13 mouse cellular contexts compared by ENCODE assay signal in the genomic region with DNA sequence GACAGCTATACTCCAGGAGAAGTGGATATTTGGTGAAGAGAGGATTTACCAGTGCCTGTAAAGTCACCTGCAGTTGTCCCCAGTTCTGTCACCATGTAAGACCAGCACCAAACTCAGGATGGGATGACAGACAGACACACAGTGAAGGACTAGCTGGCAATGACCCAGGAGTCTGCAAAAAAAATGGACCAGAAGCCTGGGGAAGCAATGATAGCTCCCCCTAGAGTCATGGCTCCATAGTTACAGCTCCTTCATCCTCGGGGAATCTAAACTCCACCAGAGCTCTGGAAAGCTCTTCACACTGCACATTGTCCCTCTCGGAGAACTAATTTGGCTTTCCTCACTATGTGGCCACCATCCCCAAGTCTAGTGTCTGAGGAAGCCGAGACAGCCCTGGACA. TPM values are rescaled to one million over a fixed set of nuclear protein-coding genes. Genes with fewer than 3 reads are reported as not detected.
DNase-seq lines count a peak whose midpoint lies in the region; ATAC-seq lines count a peak whose summit lies in the region.
"Had no signal": no experiment of that assay in that cellular context is flagged by ENCODE, and none has a peak within 500 bp of the region (broad histone marks: within the 10 kb centered on the region; RNA-seq: fewer than 3 reads in every experiment).

No protein-coding gene starts in this region.

- no peak overlapping the region for H3K4me3 ChIP-seq in hindbrain, embryonic 15.5 days
- H3K4me3 ChIP-seq in hindbrain, embryonic 11.5 days (ENCODE audit: low read depth, low read length) = no peak overlapping the region
- H3K4me3 ChIP-seq in midbrain, embryonic 13.5 days (replicated peaks) = no peak overlapping the region
- no peak overlapping the region for H3K4me3 ChIP-seq in midbrain, embryonic 11.5 days (ENCODE audit: low read depth, low read length)
- H3K4me3 ChIP-seq: gastrocnemius, adult 2 months; heart, embryonic 10.5 days; liver, embryonic 15.5 days; midbrain, embryonic 12.5 days had no signal

- 54% methylated on average over 3 of the region's 3 CpGs for WGBS in hindbrain, embryonic 15.5 days
- WGBS in hindbrain, embryonic 11.5 days = 62% methylated on average over 3 of the region's 3 CpGs
- 51% methylated on average over 3 of the region's 3 CpGs for WGBS in midbrain, embryonic 13.5 days
- WGBS in midbrain, embryonic 11.5 days = 59% methylated on average over 3 of the region's 3 CpGs

- no peak for DNase-seq in hindbrain, embryonic 11.5 days (ENCODE audit: low spot score)
- no peak for DNase-seq in midbrain, embryonic 11.5 days (ENCODE audit: low spot score, missing footprints)
- DNase-seq in adipocyte (ENCODE audit: low spot score) = peak; percentile 4
- peak; percentile 55 for DNase-seq in retina, postnatal 1 day
- no peak for DNase-seq in gastrocnemius, postnatal 36 days
- DNase-seq: gastrocnemius, adult 2 months; kidney, postnatal 4 days had no signal

- no peak for ATAC-seq in hindbrain, embryonic 15.5 days (ENCODE audit: low FRiP score, low read depth)
- no peak for ATAC-seq in hindbrain, embryonic 11.5 days (ENCODE audit: low FRiP score)
- no peak for ATAC-seq in midbrain, embryonic 13.5 days
- ATAC-seq in midbrain, embryonic 11.5 days (ENCODE audit: low FRiP score) = no peak

- H3K36me3 ChIP-seq in hindbrain, embryonic 15.5 days = no peaks in the 10 kb centered on the region
- H3K36me3 ChIP-seq in hindbrain, embryonic 11.5 days (ENCODE audit: control insufficient read depth, insufficient read depth, low read length) = no peaks in the 10 kb centered on the region
- H3K36me3 ChIP-seq in midbrain, embryonic 13.5 days = no peaks in the 10 kb centered on the region
- H3K36me3 ChIP-seq in midbrain, embryonic 11.5 days (ENCODE audit: control insufficient read depth, insufficient read depth, low read length) = no peaks in the 10 kb centered on the region
- H3K36me3 ChIP-seq: heart, embryonic 10.5 days; liver, embryonic 15.5 days; midbrain, embryonic 12.5 days had no signal

- peak overlapping the region; percentile 22; the same call in 1 of the 2 replicates for H3K4me2 ChIP-seq in hindbrain, embryonic 15.5 days
- H3K4me2 ChIP-seq in hindbrain, embryonic 11.5 days (replicated peaks; ENCODE audit: low read depth, low read length) = no peak overlapping the region
- H3K4me2 ChIP-seq in midbrain, embryonic 13.5 days (replicated peaks) = 0 out of 2 replicates have a peak overlapping the region, but pooled peaks have one; percentile 59
- no peak overlapping the region for H3K4me2 ChIP-seq in midbrain, embryonic 11.5 days
- H3K4me2 ChIP-seq: liver, embryonic 15.5 days; midbrain, embryonic 12.5 days had no signal

- H3K27ac ChIP-seq in hindbrain, embryonic 15.5 days (replicated peaks) = no peak overlapping the region
- no peak overlapping the region for H3K27ac ChIP-seq in hindbrain, embryonic 11.5 days (ENCODE audit: low read depth, low read length)
- H3K27ac ChIP-seq in midbrain, embryonic 13.5 days = no peak overlapping the region
- no peak overlapping the region for H3K27ac ChIP-seq in midbrain, embryonic 11.5 days (ENCODE audit: low read depth, low read length)
- H3K27ac ChIP-seq: gastrocnemius, adult 2 months; heart, embryonic 10.5 days; liver, embryonic 15.5 days; midbrain, embryonic 12.5 days had no signal

- intact Hi-C loops in gastrocnemius, postnatal 36 days (cut with DNase I) = loop anchor here (5.0 kb wide), 1 partner anchor 46 kb away; no protein-coding TSS in a partner anchor

- H3K9me3 ChIP-seq in hindbrain, embryonic 15.5 days = no peaks in the 10 kb centered on the region
- no peaks in the 10 kb centered on the region for H3K9me3 ChIP-seq in hindbrain, embryonic 11.5 days (ENCODE audit: control insufficient read depth, low read length)
- no peaks in the 10 kb centered on the region for H3K9me3 ChIP-seq in midbrain, embryonic 13.5 days
- 0 out of 2 replicates have a peak, but pooled peaks cover 3% of the 10 kb centered on the region for H3K9me3 ChIP-seq in midbrain, embryonic 11.5 days (ENCODE audit: control insufficient read depth, low read length)
- H3K9me3 ChIP-seq: liver, embryonic 15.5 days had no signal

- H3K9ac ChIP-seq in hindbrain, embryonic 15.5 days = no peak overlapping the region
- no peak overlapping the region for H3K9ac ChIP-seq in hindbrain, embryonic 11.5 days (ENCODE audit: low read depth, low read length)
- H3K9ac ChIP-seq in midbrain, embryonic 13.5 days (replicated peaks) = no peak overlapping the region
- no peak overlapping the region for H3K9ac ChIP-seq in midbrain, embryonic 11.5 days (ENCODE audit: low read length)
- H3K9ac ChIP-seq: liver, embryonic 15.5 days; midbrain, embryonic 12.5 days had no signal

- H3K27me3 ChIP-seq in hindbrain, embryonic 15.5 days = no peaks in the 10 kb centered on the region
- H3K27me3 ChIP-seq in hindbrain, embryonic 11.5 days (ENCODE audit: control insufficient read depth, insufficient read depth, low read length) = peaks cover 16% of the 10 kb centered on the region
- H3K27me3 ChIP-seq in midbrain, embryonic 13.5 days = peaks cover 35% of the 10 kb centered on the region
- peaks cover 9% of the 10 kb centered on the region for H3K27me3 ChIP-seq in midbrain, embryonic 11.5 days (ENCODE audit: control insufficient read depth, insufficient read depth, low read length)

- peaks cover 23% of the 10 kb centered on the region for H3K4me1 ChIP-seq in hindbrain, embryonic 15.5 days (replicated peaks)
- H3K4me1 ChIP-seq in hindbrain, embryonic 11.5 days (replicated peaks; ENCODE audit: control insufficient read depth, insufficient read depth, low read length) = peaks cover 3% of the 10 kb centered on the region; the same call in 1 of the 2 replicates
- peaks cover 19% of the 10 kb centered on the region for H3K4me1 ChIP-seq in midbrain, embryonic 13.5 days (replicated peaks)
- H3K4me1 ChIP-seq in midbrain, embryonic 11.5 days (ENCODE audit: control insufficient read depth, insufficient read depth, low read length) = peaks cover 5% of the 10 kb centered on the region
- H3K4me1 ChIP-seq: liver, embryonic 15.5 days had no signal

RNA-seq across cellular contexts. Expression of gene Cacng5, which starts 1.5 kb away (rescaled TPM):
- 10.7 and 11.5 TPM in 2 replicates for polyA plus RNA-seq in hindbrain, embryonic 15.5 days (2015; fragmentation: Nextera tagmentation; extraction: Ambion mirVana)
- 0.82 and 0.84 TPM in 2 replicates for polyA plus RNA-seq in hindbrain, embryonic 11.5 days (2014; fragmentation: Nextera tagmentation; extraction: Ambion mirVana)
- 3.8 and 4.1 TPM in 2 replicates for polyA plus RNA-seq in midbrain, embryonic 13.5 days (2015; fragmentation: Nextera tagmentation; extraction: Ambion mirVana)
- 1.0 and 1.3 TPM in 2 replicates for polyA plus RNA-seq in midbrain, embryonic 11.5 days (2014; fragmentation: Nextera tagmentation; extraction: Ambion mirVana)
- not detected for total RNA-seq in gastrocnemius, postnatal 36 days (2021)
- total RNA-seq: hematopoietic stem cell, adult 5-6 weeks had no signal

Comparison
In these comparisons a context has a peak if more than half of its experiments do, and no peak if none do; other contexts are left out.
1. H3K4me2 ChIP-seq: peak in hindbrain, embryonic 15.5 days (single experiment) and midbrain, embryonic 13.5 days (single experiment); none in hindbrain, embryonic 11.5 days (single experiment) and midbrain, embryonic 11.5 days (single experiment).
2. DNase-seq: peak in adipocyte (single experiment) and retina, postnatal 1 day (single experiment); none in hindbrain, embryonic 11.5 days (single experiment), midbrain, embryonic 11.5 days (single experiment) and gastrocnemius, postnatal 36 days (0 of 2).